Mouse (Mus musculus) lung, embryonic 14.5 days (tissue): Measurements from ENCODE around the gene Hist1h2ae. TPM values are rescaled to one million over a fixed set of nuclear protein-coding genes. Genes with fewer than 3 reads are reported as not detected.
"Not testable (repeated sequence)": the region's sequence is repeated elsewhere in the genome, so short reads cannot be mapped to it uniquely, and the experiment has no call there.

Source experiments
- ATAC-seq: fragments of 200-750 bp; cut with Nextera tagmentation; 2 replicates; pipeline ENCODE4 v1.8.0; 2017; ENCODE audit warnings: mild to moderate bottlenecking, moderate TSS enrichment, moderate library complexity; ENCODE audit not compliant: insufficient read depth
- DNase-seq: peaks from one replicate; pipeline ENCODE4 v3.0.0-alpha.2; 2015
- H3K27ac ChIP-seq: fragments of 300-500 bp; sonication (generic); 2 replicates; pipeline ENCODE4 v1.5.1; 2014; ENCODE audit warnings: low read depth, mild to moderate bottlenecking, moderate library complexity
- H3K27me3 ChIP-seq: fragments of 300-500 bp; sonication (generic); 2 replicates; pipeline ENCODE4 v1.6.1; 2014; ENCODE audit warnings: low read length, control low read depth; ENCODE audit not compliant: insufficient read depth
- H3K36me3 ChIP-seq: fragments of 300-500 bp; sonication (generic); 2 replicates; pipeline ENCODE4 v1.6.1; 2014; ENCODE audit warnings: control low read depth; ENCODE audit not compliant: insufficient read depth
- H3K4me1 ChIP-seq: fragments of 300-500 bp; sonication (generic); 2 replicates; pipeline ENCODE4 v1.6.1; 2014; ENCODE audit warnings: antibody characterized with exemption, control low read depth; ENCODE audit not compliant: insufficient read depth
- H3K4me2 ChIP-seq: fragments of 300-500 bp; sonication (generic); 2 replicates; pipeline ENCODE4 v1.6.1; 2014; ENCODE audit warnings: mild to moderate bottlenecking
- H3K4me3 ChIP-seq: fragments of 300-500 bp; sonication (generic); 2 replicates; pipeline ENCODE4 v1.5.1; 2014; ENCODE audit warnings: low read depth, low read length
- H3K9ac ChIP-seq: fragments of 300-500 bp; sonication (generic); 2 replicates; pipeline ENCODE4 v1.6.1; 2014
- H3K9me3 ChIP-seq: fragments of 300-500 bp; sonication (generic); 2 replicates; pipeline ENCODE4 v1.6.1; 2016; ENCODE audit warnings: low read depth, low read length, control low read depth
- CTCF ChIP-seq: IDR thresholded peaks from 2 replicates; pipeline ENCODE4 v1.5.1; 2016; ENCODE audit warnings: antibody characterized with exemption, low read depth
- WGBS: fragments of 180-500 bp; shearing (Covaris S2); extraction: QIAGEN DNeasy Blood & Tissue Kit; methylation state at CpG from one replicate; pipeline ENCODE4 v1.1.7; 2014; 5-methylcytosine and 5-hydroxymethylcytosine counted together
- polyA plus RNA-seq: library from polyadenylated mRNA; unstranded; fragments of >200 nt; fragmentation: Nextera tagmentation; extraction: Ambion mirVana; gene quantifications from 2 replicates; pipeline ENCODE4 v1.2.1, GENCODE M21; 2014

Gene Hist1h2ae
- polyA plus RNA-seq, 1 experiment from 2014 or later: 166 TPM

DNA sequence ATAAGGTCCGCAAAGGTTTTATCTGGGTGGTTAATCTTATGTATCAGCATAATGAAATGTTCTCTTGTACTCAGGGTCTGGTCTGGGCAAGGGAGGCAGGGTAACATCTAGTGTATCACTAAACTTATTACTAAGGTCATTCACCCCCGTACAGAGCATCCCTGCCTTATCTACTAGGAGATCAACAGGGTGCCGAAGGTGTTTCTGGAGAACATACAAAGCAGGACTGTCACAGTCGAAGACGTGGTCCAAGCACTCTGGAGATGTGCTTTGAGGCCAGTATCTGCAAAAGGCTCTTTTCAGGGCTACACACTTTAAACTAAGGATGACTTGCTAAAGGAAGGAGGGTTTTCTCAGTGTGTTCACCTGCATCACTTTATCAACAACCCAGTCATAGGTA, 24.3 kb downstream of the Hist1h2ae start:
- H3K4me2 ChIP-seq: peak overlapping the region; percentile 48; the same call in 1 of the 2 replicates
- no peaks in the 10 kb centered on the region; the same call in 1 of the 2 replicates for H3K4me1 ChIP-seq
- no peaks in the 10 kb centered on the region for H3K36me3 ChIP-seq
- no peaks in the 10 kb centered on the region for H3K27me3 ChIP-seq
- no peak for ATAC-seq
- DNase-seq: no peak
- no peak overlapping the region for H3K9ac ChIP-seq
- no peak for TF ChIP-seq CTCF
- peak overlapping the region; percentile 67; the same call in 1 of the 2 replicates for H3K27ac ChIP-seq
- 56% methylated on average over 5 of the region's 5 CpGs for WGBS
- H3K4me3 ChIP-seq: peak overlapping the region; percentile 6; the same call in 1 of the 2 replicates
- H3K9me3 ChIP-seq: no peaks in the 10 kb centered on the region

DNA sequence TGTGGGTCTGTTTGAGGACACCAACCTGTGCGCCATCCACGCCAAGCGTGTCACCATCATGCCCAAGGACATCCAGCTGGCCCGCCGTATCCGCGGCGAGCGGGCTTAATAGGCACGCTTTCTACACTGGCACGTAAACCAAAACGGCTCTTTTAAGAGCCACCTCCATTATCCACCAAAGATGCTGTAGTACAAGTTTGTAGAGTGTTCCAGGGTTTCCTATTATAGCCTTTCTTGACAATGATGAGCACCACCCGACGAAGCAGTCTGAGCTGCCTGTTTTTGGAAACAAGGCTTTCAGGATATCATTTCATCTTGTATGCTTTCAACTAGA, 26.3 kb downstream of the Hist1h2ae start:
- Histone ChIP-seq H3K4me2 (peak overlapping the region; percentile 86), H3K4me3 (peak overlapping the region; percentile 36), H3K27ac (peak overlapping the region; percentile 96; the same call in 1 of the 2 replicates), H3K9ac (peak overlapping the region; percentile 62)
- not testable (repeated sequence) for DNase-seq, H3K36me3 ChIP-seq, H3K27me3 ChIP-seq, H3K4me1 ChIP-seq, H3K9me3 ChIP-seq
- ATAC-seq: peak; percentile 0; the same call in 1 of the 2 replicates
- WGBS: 0% methylated on average over 11 of the region's 14 CpGs

- TF ChIP-seq CTCF: no peak
- Histone ChIP-seq H3K4me3 (peak within 1 kb of the TSS; percentile 44), H3K4me1 (no peaks in the 10 kb centered on the region), H3K9ac (peak within 1 kb of the TSS; percentile 66), H3K9me3 (no peaks in the 10 kb centered on the region), H3K27me3 (no peaks in the 10 kb centered on the region), H3K36me3 (no peaks in the 10 kb centered on the region), H3K27ac (peak within 1 kb of the TSS; percentile 96), H3K4me2 (peak within 1 kb of the TSS; percentile 86)
- peak; percentile 97 for DNase-seq
- peak; percentile 91 for ATAC-seq
- WGBS: under 1% methylated on average over 30 of the region's 45 CpGs
Measured at GRCm38 (mm10) chr13:23543965-23544786, 26.8 kb downstream of the Hist1h2ae start, which contains the start of gene Hist1h3f. Gene Hist1h3f, plus strand, starts transcription at chr13:23544052.

GRCm38 (mm10) chr13:23542999-23543607, 27.9 kb downstream of the Hist1h2ae start, which contains the start of gene Hist1h2bh:
Gene Hist1h2bh, minus strand, starts transcription at chr13:23543392.
- 0% methylated on average over 27 of the region's 42 CpGs for WGBS
- H3K9ac ChIP-seq: peak within 1 kb of the TSS; percentile 66
- peak within 1 kb of the TSS; percentile 86 for H3K4me2 ChIP-seq
- H3K27me3 ChIP-seq, H3K9me3 ChIP-seq, H3K4me1 ChIP-seq, H3K36me3 ChIP-seq: not testable (repeated sequence)
- ATAC-seq (peak; percentile 95), DNase-seq (peak; percentile 96)
- H3K4me3 ChIP-seq: peak within 1 kb of the TSS; percentile 44
- H3K27ac ChIP-seq: peak within 1 kb of the TSS; percentile 96

DNA sequence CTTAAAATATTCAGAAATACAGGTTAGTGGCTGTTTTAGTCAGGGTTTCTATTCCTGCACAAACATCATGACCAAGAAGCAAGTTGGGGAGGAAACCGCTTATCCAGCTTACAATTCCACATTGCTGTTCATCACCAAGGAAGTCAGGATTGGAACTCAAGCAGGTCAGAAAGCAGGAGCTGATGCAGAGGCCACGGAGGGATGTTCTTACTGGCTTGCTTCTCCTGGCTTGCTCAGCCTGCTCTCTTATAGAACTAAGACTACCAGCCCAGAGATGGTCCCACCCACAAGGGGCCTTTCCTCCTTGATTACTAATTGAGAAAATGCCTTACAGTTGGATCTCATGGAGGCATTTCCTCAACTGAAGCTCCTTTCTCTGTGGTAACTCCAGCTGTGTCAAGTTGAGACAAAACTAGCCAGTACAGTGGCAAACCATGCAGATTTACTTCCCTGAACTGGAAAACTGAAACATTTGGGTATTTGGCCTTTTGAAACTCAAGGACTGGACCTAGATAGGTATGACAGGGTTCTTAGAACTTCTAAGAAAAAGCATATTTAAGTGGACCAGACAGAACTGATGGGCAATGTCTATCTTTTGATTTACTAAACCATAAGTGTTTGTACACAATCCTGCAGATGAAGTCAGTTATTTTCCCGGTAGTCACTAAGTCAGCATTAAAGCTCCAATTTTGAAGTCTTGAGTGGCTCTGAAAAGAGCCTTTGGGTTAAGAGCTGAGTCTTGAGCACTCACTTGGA, 28.6 kb downstream of the Hist1h2ae start:
- not testable (repeated sequence) for ATAC-seq, H3K4me1 ChIP-seq, H3K36me3 ChIP-seq, H3K27me3 ChIP-seq, H3K9me3 ChIP-seq, DNase-seq
- WGBS: 4% methylated on average over 3 of the region's 3 CpGs
- Histone ChIP-seq H3K9ac (peak overlapping the region; percentile 66), H3K27ac (peak overlapping the region; percentile 91), H3K4me2 (peak overlapping the region; percentile 86), H3K4me3 (peak overlapping the region; percentile 44)

GRCm38 (mm10) chr13:23541497-23541896, 29.5 kb downstream of the Hist1h2ae start:
- no peak overlapping the region for H3K4me3 ChIP-seq
- DNase-seq (no peak), ATAC-seq (no peak)
- 0 out of 2 replicates have a peak, but pooled peaks cover 3% of the 10 kb centered on the region for H3K4me1 ChIP-seq
- WGBS: 80% methylated on average over 3 of the region's 3 CpGs
- no peak overlapping the region; the same call in 1 of the 2 replicates for H3K9ac ChIP-seq
- H3K27ac ChIP-seq: no peak overlapping the region
- H3K4me2 ChIP-seq: peak overlapping the region; percentile 86
- TF ChIP-seq CTCF: no peak
- H3K36me3 ChIP-seq: no peaks in the 10 kb centered on the region
- H3K9me3 ChIP-seq: no peaks in the 10 kb centered on the region
- H3K27me3 ChIP-seq: no peaks in the 10 kb centered on the region

GRCm38 (mm10) chr13:23539821-23540220, 31.2 kb downstream of the Hist1h2ae start:
- H3K4me1 ChIP-seq, DNase-seq, H3K9me3 ChIP-seq, H3K4me3 ChIP-seq, H3K27me3 ChIP-seq, H3K36me3 ChIP-seq, H3K9ac ChIP-seq, H3K4me2 ChIP-seq, H3K27ac ChIP-seq, ATAC-seq: not testable (repeated sequence)
- WGBS: 71% methylated on average over 1 of the region's 1 CpGs
